Mouse (Mus musculus): Measurements from ENCODE around the gene Arhgap17. TPM values are rescaled to one million over a fixed set of nuclear protein-coding genes. Genes with fewer than 3 reads are reported as not detected.

Arhgap17 gene
- total RNA-seq (2023), result 100 to 1,000 TPM; 192 to 209 TPM

DNA sequence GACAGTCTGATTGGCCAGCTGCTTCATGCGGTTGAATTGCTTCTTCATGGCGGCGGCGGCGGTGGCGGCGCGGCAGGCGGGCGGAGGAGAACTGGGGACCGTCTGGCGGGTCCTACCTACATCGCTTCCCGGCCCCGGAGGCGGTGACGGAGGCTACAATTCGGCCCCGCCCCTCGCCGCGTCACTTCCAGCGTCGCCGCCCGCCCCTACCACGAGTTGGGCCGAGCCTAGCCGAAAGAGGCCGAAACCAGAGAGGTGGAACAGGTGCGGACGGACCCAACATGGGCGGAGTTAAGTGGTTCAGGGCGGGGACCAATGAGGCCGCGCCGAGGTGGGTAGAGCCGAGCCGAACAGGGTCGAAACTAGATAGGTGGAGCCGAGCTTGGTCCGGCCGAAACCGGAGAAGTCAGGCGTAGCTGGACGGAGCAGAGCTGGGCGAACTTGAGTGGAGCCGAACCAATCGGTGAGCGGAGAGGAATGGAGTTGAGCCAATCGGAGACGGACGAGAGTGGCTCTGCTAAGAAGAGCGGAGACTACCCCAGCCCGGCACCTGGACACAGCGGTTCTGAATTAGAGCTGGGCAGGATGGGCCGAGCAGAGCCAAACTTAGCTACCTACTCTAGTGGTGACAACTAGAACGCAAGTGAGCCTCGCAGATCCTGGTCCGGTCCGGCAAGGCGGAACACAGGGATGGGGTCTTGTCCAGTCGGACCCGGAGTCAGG, at the start of gene Arhgap17, which contains the start of gene Lcmt1:
Arhgap17 (minus strand) TSS at position 157 of the 723 bp plus-strand sequence.
Lcmt1 (plus strand) TSS at position 26 of the 723 bp plus-strand sequence.

Other genes starting within 250 kb of the Arhgap17 start
- gene Tnrc6a, start 246.0 kb downstream of the Arhgap17 start, total RNA-seq (2023), result 10 to 100 TPM; 56.1 to 72.1 TPM
- gene Slc5a11, start 155.1 kb downstream of the Arhgap17 start, total RNA-seq (2023), result 1 to 10 TPM; 4.0 to 8.5 TPM
- 10 to 100 TPM; 15.2 to 16.7 TPM for gene Lcmt1, start 131 bp downstream of the Arhgap17 start, total RNA-seq (2023)
- not detected for gene Aqp8, start 92.4 kb upstream of the Arhgap17 start, total RNA-seq (2023)
- not detected for gene Zkscan2, start 130.5 kb upstream of the Arhgap17 start, total RNA-seq (2023)